Mouse (Mus musculus) heart, postnatal 0 days (tissue): Measurements from ENCODE around the gene Gm47289. TPM values are rescaled to one million over a fixed set of nuclear protein-coding genes. Genes with fewer than 3 reads are reported as not detected.

Source experiments
- ATAC-seq: fragments of 200-750 bp; cut with Nextera tagmentation; 2 replicates; pipeline ENCODE4 v1.8.0; 2017; ENCODE audit warnings: low read depth, moderate number of reproducible peaks, moderate library complexity; ENCODE audit not compliant: insufficient read depth
- DNase-seq: peaks from one replicate; pipeline ENCODE4 v3.0.0-alpha.2; 2016; ENCODE audit warnings: low spot score
- H3K27ac ChIP-seq: fragments of 300-500 bp; sonication (generic); 2 replicates; pipeline ENCODE4 v1.5.1; 2014; ENCODE audit warnings: low read depth, mild to moderate bottlenecking
- H3K27me3 ChIP-seq: fragments of 300-500 bp; sonication (generic); 2 replicates; pipeline ENCODE4 v1.6.1; 2014; ENCODE audit warnings: low read length, mixed read lengths; ENCODE audit not compliant: control insufficient read depth, insufficient read depth
- H3K36me3 ChIP-seq: fragments of 300-500 bp; sonication (generic); replicated peaks from 2 replicates; pipeline ENCODE4 v1.6.1; 2014; ENCODE audit warnings: low read length, mixed read lengths; ENCODE audit not compliant: control insufficient read depth, insufficient read depth
- H3K4me1 ChIP-seq: fragments of 300-500 bp; sonication (generic); 2 replicates; pipeline ENCODE4 v1.6.1; 2014; ENCODE audit warnings: antibody characterized with exemption; ENCODE audit not compliant: control insufficient read depth, insufficient read depth
- H3K4me2 ChIP-seq: fragments of 300-500 bp; sonication (generic); 2 replicates; pipeline ENCODE4 v1.6.1; 2014; ENCODE audit warnings: low read depth, mild to moderate bottlenecking, low read length, moderate library complexity
- H3K4me3 ChIP-seq: fragments of 300-500 bp; sonication (generic); 2 replicates; pipeline ENCODE4 v1.5.1; 2014; ENCODE audit warnings: low read depth, low read length
- H3K9ac ChIP-seq: fragments of 300-500 bp; sonication (generic); replicated peaks from 2 replicates; pipeline ENCODE4 v1.6.1; 2014; ENCODE audit warnings: low read depth, low read length, mixed read lengths
- H3K9me3 ChIP-seq: fragments of 300-500 bp; sonication (generic); replicated peaks from 2 replicates; pipeline ENCODE4 v1.6.1; 2016; ENCODE audit warnings: low read length; ENCODE audit not compliant: control insufficient read depth
- CTCF ChIP-seq: IDR thresholded peaks from 2 replicates; pipeline ENCODE4 v1.5.1; 2016; ENCODE audit warnings: antibody characterized with exemption, control low read depth, low read depth
- EP300 ChIP-seq: IDR thresholded peaks from 2 replicates; pipeline ENCODE4 v1.6.1; 2016; ENCODE audit warnings: antibody characterized with exemption, low read depth
- WGBS: fragments of 180-500 bp; shearing (Covaris S2); extraction: QIAGEN DNeasy Blood & Tissue Kit; methylation state at CpG from one replicate; pipeline ENCODE4 v1.1.7; 2014; 5-methylcytosine and 5-hydroxymethylcytosine counted together
- polyA plus RNA-seq: library from polyadenylated mRNA; unstranded; fragments of >200 nt; fragmentation: Nextera tagmentation; extraction: Ambion mirVana; gene quantifications from 2 replicates; pipeline ENCODE4 v1.2.1, GENCODE M21; 2015
- total RNA-seq: library from RNA; depleted of rRNA; stranded (reverse); fragments of >200 nt; gene quantifications from 2 replicates; pipeline ENCODE4 v1.2.3, GENCODE M21; 2014; ENCODE audit warnings: low replicate concordance

Gm47289 gene
- total and polyA plus RNA-seq, 2 experiments from 2014 or later, result not detected

- Histone ChIP-seq H3K9me3 (no peaks in the 10 kb centered on the region), H3K9ac (no peak overlapping the region), H3K4me2 (no peak overlapping the region), H3K27ac (no peak overlapping the region), H3K36me3 (no peaks in the 10 kb centered on the region), H3K4me3 (no peak overlapping the region), H3K4me1 (no peaks in the 10 kb centered on the region), H3K27me3 (no peaks in the 10 kb centered on the region)
- no peak for ATAC-seq
- 36% methylated on average over 11 of the region's 11 CpGs for WGBS
- DNase-seq, result no peak
- TF ChIP-seq CTCF (peak; percentile 38), EP300 (no peak)
Observed at GRCm38 (mm10) chr9:119192202-119192990, 33.4 kb downstream of the Gm47289 start.

- no peak for ATAC-seq
Observed at GRCm38 (mm10) chr9:119199151-119199861, 40.3 kb downstream of the Gm47289 start.

GRCm38 (mm10) chr9:119201653-119202052, 42.7 kb downstream of the Gm47289 start:
- Histone ChIP-seq H3K27me3 (no peaks in the 10 kb centered on the region), H3K9me3 (0 out of 2 replicates have a peak, but pooled peaks cover 7% of the 10 kb centered on the region), H3K36me3 (no peaks in the 10 kb centered on the region), H3K27ac (no peak overlapping the region), H3K4me2 (no peak overlapping the region), H3K4me1 (no peaks in the 10 kb centered on the region), H3K4me3 (no peak overlapping the region), H3K9ac (no peak overlapping the region)
- no peak for ATAC-seq
- DNase-seq, result no peak
- WGBS, result 80% methylated on average over 5 of the region's 5 CpGs
- TF ChIP-seq CTCF (no peak), EP300 (no peak)

More at GRCm38 (mm10) chr9:119199151-119199861, 40.3 kb downstream of the Gm47289 start:
- Histone ChIP-seq H3K4me1 (no peaks in the 10 kb centered on the region), H3K4me3 (no peak overlapping the region), H3K9ac (no peak overlapping the region), H3K9me3 (0 out of 2 replicates have a peak, but pooled peaks cover 2% of the 10 kb centered on the region), H3K27me3 (no peaks in the 10 kb centered on the region), H3K36me3 (no peaks in the 10 kb centered on the region), H3K4me2 (no peak overlapping the region), H3K27ac (no peak overlapping the region)
- no peak for DNase-seq
- no peak for TF ChIP-seq CTCF
- no peak for TF ChIP-seq EP300
- 80% methylated on average over 10 of the region's 10 CpGs for WGBS

GRCm38 (mm10) chr9:119203617-119204016, 44.7 kb downstream of the Gm47289 start:
- no peaks in the 10 kb centered on the region for H3K27me3 ChIP-seq
- no peak for DNase-seq
- no peaks in the 10 kb centered on the region for H3K4me1 ChIP-seq
- H3K36me3 ChIP-seq, result no peaks in the 10 kb centered on the region
- 0 out of 2 replicates have a peak, but pooled peaks cover 7% of the 10 kb centered on the region for H3K9me3 ChIP-seq
- WGBS, result 93% methylated on average over 9 of the region's 9 CpGs
- no peak for ATAC-seq
- TF ChIP-seq CTCF (no peak), EP300 (no peak)
- no peak overlapping the region for H3K4me3 ChIP-seq
- H3K27ac ChIP-seq, result no peak overlapping the region
- H3K4me2 ChIP-seq, result no peak overlapping the region
- H3K9ac ChIP-seq, result no peak overlapping the region

- 0 out of 2 replicates have a peak, but pooled peaks cover 7% of the 10 kb centered on the region for H3K9me3 ChIP-seq
- ATAC-seq, result no peak
- no peak overlapping the region for H3K9ac ChIP-seq
- no peaks in the 10 kb centered on the region for H3K27me3 ChIP-seq
- no peaks in the 10 kb centered on the region for H3K4me1 ChIP-seq
- TF ChIP-seq CTCF, result no peak
- no peak for TF ChIP-seq EP300
- no peak for DNase-seq
- H3K4me3 ChIP-seq, result no peak overlapping the region
- no peaks in the 10 kb centered on the region for H3K36me3 ChIP-seq
- H3K27ac ChIP-seq, result no peak overlapping the region
- H3K4me2 ChIP-seq, result no peak overlapping the region
- 87% methylated on average over 5 of the region's 5 CpGs for WGBS
Observed at GRCm38 (mm10) chr9:119205756-119206155, 46.8 kb downstream of the Gm47289 start.
